Mouse (Mus musculus) MEL (cell line): ENCODE results near the gene Nup93. TPM values are rescaled to one million over a fixed set of nuclear protein-coding genes. Genes with fewer than 3 reads are reported as not detected.

Experiments used
- DNase-seq: peaks from one replicate; pipeline ENCODE4 v3.0.0; 2011; ENCODE audit warnings: low read depth, low spot score
- H3K27ac ChIP-seq: 2 replicates; pipeline ENCODE4 v1.5.1; 2012; ENCODE audit warnings: low read depth, mild to moderate bottlenecking, control low read depth, low read length, moderate library complexity; ENCODE audit not compliant: control insufficient read depth
- H3K27me3 ChIP-seq, 2 experiments: fragments of 150-350 bp in 1 of 2; sonication (generic) in 1 of 2; 2 replicates each; pipeline ENCODE4 v1.6.1; 2012; ENCODE audit warnings: low read length in 2 of 2, mild to moderate bottlenecking in 2 of 2, improper control_type of control experiment in 1 of 2, moderate library complexity in 1 of 2; ENCODE audit not compliant: insufficient read depth in 2 of 2, control insufficient read depth in 1 of 2
- H3K36me3 ChIP-seq, 2 experiments: 2 replicates each; pipeline ENCODE4 v1.6.1; 2012 to 2014; ENCODE audit warnings: low read length in 2 of 2, improper control_type of control experiment in 1 of 2, inconsistent platforms in 1 of 2, mild to moderate bottlenecking in 1 of 2; ENCODE audit not compliant: insufficient read depth in 2 of 2, control insufficient read depth in 1 of 2
- H3K4me1 ChIP-seq, 2 experiments: fragments of 150-350 bp in 1 of 2; sonication (generic) in 1 of 2; 2 replicates each; pipeline ENCODE4 v1.6.1; 2012; ENCODE audit warnings: low read length in 2 of 2, improper control_type of control experiment in 1 of 2, mild to moderate bottlenecking in 1 of 2; ENCODE audit not compliant: insufficient read depth in 2 of 2, control insufficient read depth in 1 of 2
- H3K4me3 ChIP-seq, 2 experiments: fragments of 150-350 bp in 1 of 2; sonication (generic) in 1 of 2; 2 replicates each; pipeline ENCODE4 v1.5.1; 2012; ENCODE audit warnings: low read depth in 2 of 2, low read length in 2 of 2, mild to moderate bottlenecking in 2 of 2, moderate library complexity in 2 of 2, control low read depth in 1 of 2, improper control_type of control experiment in 1 of 2; ENCODE audit not compliant: control insufficient read depth in 1 of 2, insufficient read depth in 1 of 2
- H3K79me2 ChIP-seq: 2 replicates; pipeline ENCODE4 v1.6.1; 2012; ENCODE audit warnings: mild to moderate bottlenecking, low read length, moderate library complexity; ENCODE audit not compliant: control insufficient read depth, poor library complexity, insufficient read depth
- H3K9ac ChIP-seq: 2 replicates; pipeline ENCODE4 v1.6.1; 2012; ENCODE audit warnings: low read depth, mild to moderate bottlenecking, control low read depth, low read length, moderate library complexity; ENCODE audit not compliant: control insufficient read depth, poor library complexity, severe bottlenecking
- H3K9me3 ChIP-seq: fragments of 150-350 bp; sonication (generic); replicated peaks from 2 replicates; pipeline ENCODE4 v1.6.1; 2012; ENCODE audit warnings: mild to moderate bottlenecking, low read length, improper control_type of control experiment, moderate library complexity; ENCODE audit not compliant: insufficient read depth
- BHLHE40 ChIP-seq: IDR thresholded peaks from 2 replicates; pipeline ENCODE4 v1.6.1; 2012; ENCODE audit warnings: low read depth, mild to moderate bottlenecking, inconsistent platforms, low read length, improper control_type of control experiment, borderline replicate concordance
- CTCF ChIP-seq, 3 experiments: IDR thresholded peaks in 2 of 3; conservative IDR thresholded peaks in 1 of 3; 2 replicates each; pipeline ENCODE4 v1.5.1; 2011 to 2012; ENCODE audit warnings: low read length in 3 of 3, low read depth in 2 of 3, mild to moderate bottlenecking in 2 of 3, improper control_type of control experiment in 1 of 3, inconsistent platforms in 1 of 3, mixed read lengths in 1 of 3, moderate library complexity in 1 of 3; ENCODE audit not compliant: control insufficient read depth in 1 of 3, insufficient read depth in 1 of 3, poor library complexity in 1 of 3, severe bottlenecking in 1 of 3
- ELF1 ChIP-seq: IDR thresholded peaks from 2 replicates; pipeline ENCODE4 v1.6.1; 2014; ENCODE audit warnings: low read depth, mild to moderate bottlenecking, inconsistent platforms, low read length, improper control_type of control experiment, moderate library complexity
- EP300 ChIP-seq, 2 experiments: IDR thresholded peaks; 2 replicates each; pipeline ENCODE4 v1.6.1; 2011; ENCODE audit warnings: improper control_type of control experiment in 2 of 2, low read length in 2 of 2, low read depth in 1 of 2, mild to moderate bottlenecking in 1 of 2
- ETS1 ChIP-seq: IDR thresholded peaks from 2 replicates; pipeline ENCODE4 v1.6.1; 2012; ENCODE audit warnings: low read depth, mild to moderate bottlenecking, inconsistent platforms, low read length, improper control_type of control experiment, moderate library complexity
- GABPA ChIP-seq: IDR thresholded peaks from 2 replicates; pipeline ENCODE4 v1.6.1; 2012; ENCODE audit warnings: low read depth, mild to moderate bottlenecking, inconsistent platforms, low read length, improper control_type of control experiment, moderate library complexity
- GATA1 ChIP-seq: IDR thresholded peaks from 2 replicates; pipeline ENCODE4 v1.6.1; 2011; ENCODE audit warnings: low read depth, low read length, improper control_type of control experiment
- MXI1 ChIP-seq: IDR thresholded peaks from 2 replicates; pipeline ENCODE4 v1.6.1; 2011; ENCODE audit warnings: mild to moderate bottlenecking, low read depth, low read length, improper control_type of control experiment
- NELFE ChIP-seq: IDR thresholded peaks from 2 replicates; pipeline ENCODE4 v1.6.1; 2011; ENCODE audit warnings: low read depth, low read length, improper control_type of control experiment
- NRF1 ChIP-seq: IDR thresholded peaks from 2 replicates; pipeline ENCODE4 v1.6.1; 2014; ENCODE audit warnings: low read depth, mild to moderate bottlenecking, inconsistent platforms, low read length, improper control_type of control experiment, moderate library complexity; ENCODE audit not compliant: poor library complexity, insufficient read depth, severe bottlenecking
- POLR2A ChIP-seq, 2 experiments: IDR thresholded peaks; 2 replicates each; pipeline ENCODE4 v1.6.1; 2011 to 2012; ENCODE audit warnings: low read length in 2 of 2, mild to moderate bottlenecking in 2 of 2, control low read depth in 1 of 2, improper control_type of control experiment in 1 of 2, low read depth in 1 of 2, moderate library complexity in 1 of 2; ENCODE audit not compliant: control insufficient read depth in 1 of 2, insufficient read depth in 1 of 2, poor library complexity in 1 of 2
- POLR2AphosphoS2 ChIP-seq: IDR thresholded peaks from 2 replicates; pipeline ENCODE4 v1.6.1; 2011; ENCODE audit warnings: low read length, improper control_type of control experiment
- RAD21 ChIP-seq: IDR thresholded peaks from 2 replicates; pipeline ENCODE4 v1.6.1; 2011; ENCODE audit warnings: mild to moderate bottlenecking, low read depth, low read length, improper control_type of control experiment
- SIN3A ChIP-seq: IDR thresholded peaks from 2 replicates; pipeline ENCODE4 v1.6.1; 2012; ENCODE audit warnings: low read length, improper control_type of control experiment, inconsistent platforms
- SMC3 ChIP-seq: IDR thresholded peaks from 2 replicates; pipeline ENCODE4 v1.6.1; 2011; ENCODE audit warnings: low read depth, low read length, improper control_type of control experiment
- TAL1 ChIP-seq: IDR thresholded peaks from 2 replicates; pipeline ENCODE4 v1.6.1; 2012; ENCODE audit warnings: mild to moderate bottlenecking, inconsistent platforms, low read length, moderate library complexity, mixed read lengths
- TCF12 ChIP-seq: IDR thresholded peaks from 2 replicates; pipeline ENCODE4 v1.6.1; 2014; ENCODE audit warnings: low read depth, mild to moderate bottlenecking, inconsistent platforms, low read length, improper control_type of control experiment, moderate library complexity
- USF2 ChIP-seq, 2 experiments: IDR thresholded peaks; 2 replicates each; pipeline ENCODE4 v1.6.1; 2011 to 2012; ENCODE audit warnings: improper control_type of control experiment in 2 of 2, low read length in 2 of 2, borderline replicate concordance in 1 of 2, inconsistent platforms in 1 of 2, low read depth in 1 of 2, mild to moderate bottlenecking in 1 of 2; ENCODE audit not compliant: insufficient read depth in 1 of 2
- ZC3H11A ChIP-seq: IDR thresholded peaks from 2 replicates; pipeline ENCODE4 v1.6.1; 2012; ENCODE audit warnings: low read depth, mild to moderate bottlenecking, inconsistent platforms, low read length, improper control_type of control experiment
- ZKSCAN1 ChIP-seq: IDR thresholded peaks from 2 replicates; pipeline ENCODE4 v1.6.1; 2012; ENCODE audit warnings: low read depth, mild to moderate bottlenecking, inconsistent platforms, low read length, improper control_type of control experiment, moderate library complexity
- polyA plus RNA-seq, 2 experiments: library from polyadenylated mRNA; stranded (reverse) in 1 of 2; unstranded in 1 of 2; fragments of >175 nt in 1 of 2; fragments of >200 nt in 1 of 2; gene quantifications; 2 replicates each; pipeline versions ENCODE4 v1.2.1 to v1.2.4; 2012; ENCODE audit warnings: low replicate concordance in 2 of 2, low read depth in 1 of 2; ENCODE audit not compliant: insufficient read length in 2 of 2, insufficient read depth in 1 of 2, missing spikeins in 1 of 2
- total RNA-seq: library from RNA; depleted of rRNA; stranded (reverse); fragments of 300-350 nt; gene quantifications from 2 replicates; pipeline ENCODE4 v1.2.3, GENCODE M21; 2012

Nup93 gene
- total and polyA plus RNA-seq, 3 experiments: 71.6 to 292 (median 110) TPM

- no peak within 1 kb of the TSS for H3K9ac ChIP-seq
- DNase-seq: no peak
- H3K36me3 ChIP-seq: no peaks in the 10 kb centered on the region
- no peak for TF ChIP-seq CTCF (IDR thresholded peaks at IDR 0.05 in 2 of 3, conservative IDR thresholded peaks at IDR 0.05 in 1 of 3; ENCODE audit: control insufficient read depth in 1 of 3, insufficient read depth in 1 of 3, low read depth in 2 of 3, low read length in 3 of 3, poor library complexity in 1 of 3, severe bottlenecking in 1 of 3)
- no peak for TF ChIP-seq POLR2A (IDR thresholded peaks at IDR 0.05; ENCODE audit: control insufficient read depth in 1 of 2, insufficient read depth in 1 of 2, low read depth in 1 of 2, low read length in 2 of 2, poor library complexity in 1 of 2)
- TF ChIP-seq SIN3A: no peak
- no peak for TF ChIP-seq EP300 (IDR thresholded peaks at IDR 0.05; ENCODE audit: low read depth in 1 of 2, low read length in 2 of 2)
- H3K4me1 ChIP-seq: no peaks in the 10 kb centered on the region
- H3K4me3 ChIP-seq: no peak within 1 kb of the TSS
- H3K27me3 ChIP-seq: no peaks in the 10 kb centered on the region; a peak in 1 of 4 replicates
- no peaks in the 10 kb centered on the region for H3K79me2 ChIP-seq
- H3K27ac ChIP-seq: no peak within 1 kb of the TSS
- no peaks in the 10 kb centered on the region for H3K9me3 ChIP-seq
Observed at GRCm38 (mm10) chr8:94328932-94329728, 114.8 kb downstream of the Nup93 start, which contains the start of gene Slc12a3. Slc12a3 (plus strand) TSS chr8:94329201.

DNA sequence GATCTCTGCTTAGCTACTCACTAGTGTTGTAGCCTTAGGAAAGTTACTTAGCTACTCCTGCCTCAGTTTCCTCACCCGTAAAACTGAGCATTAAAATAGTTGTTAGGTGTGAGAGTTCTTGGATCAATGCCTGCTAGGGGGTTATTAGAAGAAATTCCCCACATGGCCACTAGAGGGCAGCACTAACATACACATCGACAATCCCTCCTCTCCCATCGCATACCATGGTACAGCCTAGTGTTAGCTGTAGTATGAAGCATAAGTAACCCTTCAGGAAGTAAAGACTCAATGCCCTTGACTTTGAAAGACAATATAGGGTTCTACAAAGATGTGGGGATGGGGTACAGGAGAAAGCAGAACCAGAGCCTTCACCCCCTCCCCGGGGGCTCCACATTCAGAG, 116.4 kb downstream of the Nup93 start:
- DNase-seq: peak; percentile 77
- Histone ChIP-seq H3K27ac (no peak overlapping the region), H3K9me3 (no peaks in the 10 kb centered on the region), H3K27me3 (peaks cover 0 to 4% of the 10 kb centered on the region in 2 experiments; a peak in 2 of 4 replicates), H3K79me2 (no peaks in the 10 kb centered on the region), H3K9ac (no peak overlapping the region), H3K4me3 (no peak overlapping the region), H3K36me3 (no peaks in the 10 kb centered on the region), H3K4me1 (no peaks in the 10 kb centered on the region)
- TF ChIP-seq TCF12: no peak
- no peak for TF ChIP-seq GABPA
- TF ChIP-seq ZKSCAN1: no peak
- peak; percentile 86 for TF ChIP-seq SMC3
- TF ChIP-seq ELF1: no peak
- peak; percentile 98 for TF ChIP-seq RAD21
- no peak for TF ChIP-seq BHLHE40
- TF ChIP-seq CTCF (IDR thresholded peaks at IDR 0.05 in 2 of 3, conservative IDR thresholded peaks at IDR 0.05 in 1 of 3; ENCODE audit: control insufficient read depth in 1 of 3, insufficient read depth in 1 of 3, low read depth in 2 of 3, low read length in 3 of 3, poor library complexity in 1 of 3, severe bottlenecking in 1 of 3): peak; percentile 78 to 98 (median 95)
- no peak for TF ChIP-seq TAL1
- no peak for TF ChIP-seq POLR2AphosphoS2
- TF ChIP-seq NRF1: no peak
- no peak for TF ChIP-seq ETS1
- TF ChIP-seq SIN3A: no peak
- TF ChIP-seq NELFE: no peak
- no peak for TF ChIP-seq GATA1
- TF ChIP-seq USF2 (IDR thresholded peaks at IDR 0.05; ENCODE audit: borderline replicate concordance in 1 of 2, insufficient read depth in 1 of 2, low read depth in 1 of 2, low read length in 2 of 2): no peak
- no peak for TF ChIP-seq MXI1
- TF ChIP-seq EP300 (IDR thresholded peaks at IDR 0.05; ENCODE audit: low read depth in 1 of 2, low read length in 2 of 2): no peak
- peak; percentile 89 for TF ChIP-seq ZC3H11A
